Mouse (Mus musculus) midbrain, embryonic 12.5 days (tissue): Measurements from ENCODE around the gene Pex11a. TPM values are rescaled to one million over a fixed set of nuclear protein-coding genes. Genes with fewer than 3 reads are reported as not detected.
A peak's percentile ranks its signal among the peaks of the same experiment; 100 is the strongest.

Experiments
- ATAC-seq: fragments of 200-750 bp; cut with Nextera tagmentation; 2 replicates; pipeline ENCODE4 v1.8.0; 2017; ENCODE audit warnings: low read depth, moderate TSS enrichment, moderate library complexity; ENCODE audit not compliant: low FRiP score
- H3K27ac ChIP-seq: fragments of 300-500 bp; sonication (generic); replicated peaks from 2 replicates; pipeline ENCODE4 v1.5.1; 2016; ENCODE audit warnings: mild to moderate bottlenecking
- H3K27me3 ChIP-seq: fragments of 300-500 bp; sonication (generic); 2 replicates; pipeline ENCODE4 v1.6.1; 2016; ENCODE audit warnings: mild to moderate bottlenecking
- H3K36me3 ChIP-seq: fragments of 300-500 bp; sonication (generic); 2 replicates; pipeline ENCODE4 v1.6.1; 2016
- H3K4me1 ChIP-seq: fragments of 300-500 bp; sonication (generic); 2 replicates; pipeline ENCODE4 v1.6.1; 2016
- H3K4me2 ChIP-seq: fragments of 300-500 bp; sonication (generic); replicated peaks from 2 replicates; pipeline ENCODE4 v1.6.1; 2016; ENCODE audit warnings: mild to moderate bottlenecking, moderate library complexity
- H3K4me3 ChIP-seq: fragments of 300-500 bp; sonication (generic); 2 replicates; pipeline ENCODE4 v1.5.1; 2016; ENCODE audit warnings: mild to moderate bottlenecking
- H3K9ac ChIP-seq: fragments of 300-500 bp; sonication (generic); replicated peaks from 2 replicates; pipeline ENCODE4 v1.6.1; 2016; ENCODE audit warnings: mild to moderate bottlenecking, moderate library complexity
- H3K9me3 ChIP-seq: fragments of 300-500 bp; sonication (generic); 2 replicates; pipeline ENCODE4 v1.6.1; 2016; ENCODE audit warnings: mild to moderate bottlenecking
- WGBS: fragments of 180-500 bp; shearing (Covaris S2); methylation state at CpG from one replicate; pipeline ENCODE4 v1.1.7; 2016; 5-methylcytosine and 5-hydroxymethylcytosine counted together
- polyA plus RNA-seq: library from polyadenylated mRNA; unstranded; fragments of >200 nt; fragmentation: Nextera tagmentation; extraction: Ambion mirVana; gene quantifications from 2 replicates; pipeline ENCODE4 v1.2.1, GENCODE M21; 2016

Pex11a gene
- polyA plus RNA-seq, 1 experiment from 2014 or later: 8.1 TPM

- H3K27me3 ChIP-seq: peaks cover 17% of the 10 kb centered on the region
- H3K4me3 ChIP-seq: no peak overlapping the region
- no peak for ATAC-seq
- H3K9me3 ChIP-seq: no peaks in the 10 kb centered on the region
- H3K4me1 ChIP-seq: no peaks in the 10 kb centered on the region
- 81% methylated on average over 8 of the region's 8 CpGs for WGBS
- no peak overlapping the region for H3K4me2 ChIP-seq
- no peak overlapping the region for H3K9ac ChIP-seq
- H3K36me3 ChIP-seq: peaks cover 7% of the 10 kb centered on the region; the same call in 1 of the 2 replicates
- no peak overlapping the region for H3K27ac ChIP-seq
Measured at GRCm38 (mm10) chr7:79734563-79734962, 8.4 kb downstream of the Pex11a start.

- Histone ChIP-seq H3K4me2 (no peak within 1 kb of the TSS), H3K27me3 (peaks cover 20% of the 10 kb centered on the region), H3K4me1 (peaks cover 3% of the 10 kb centered on the region; the same call in 1 of the 2 replicates), H3K9me3 (no peaks in the 10 kb centered on the region), H3K4me3 (no peak within 1 kb of the TSS), H3K36me3 (peaks cover 7% of the 10 kb centered on the region; the same call in 1 of the 2 replicates), H3K9ac (no peak within 1 kb of the TSS), H3K27ac (no peak within 1 kb of the TSS)
- 58% methylated on average over 4 of the region's 4 CpGs for WGBS
- ATAC-seq: no peak
Measured at GRCm38 (mm10) chr7:79732622-79733021, 10.3 kb downstream of the Pex11a start, which contains the start of gene Plin1. Gene Plin1, minus strand, starts transcription at chr7:79732903.

- 77% methylated on average over 13 of the region's 13 CpGs for WGBS
- H3K9me3 ChIP-seq: no peaks in the 10 kb centered on the region
- peaks cover 30% of the 10 kb centered on the region for H3K27me3 ChIP-seq
- H3K27ac ChIP-seq: no peak overlapping the region
- no peaks in the 10 kb centered on the region for H3K36me3 ChIP-seq
- H3K4me1 ChIP-seq: peaks cover 3% of the 10 kb centered on the region; the same call in 1 of the 2 replicates
- no peak for ATAC-seq
- H3K4me3 ChIP-seq: no peak overlapping the region
- no peak overlapping the region for H3K9ac ChIP-seq
- no peak overlapping the region for H3K4me2 ChIP-seq
Measured at GRCm38 (mm10) chr7:79731438-79731837, 11.5 kb downstream of the Pex11a start.

GRCm38 (mm10) chr7:79729743-79730370 lies 13.1 kb downstream of the Pex11a start:
- no peak overlapping the region for H3K4me3 ChIP-seq
- H3K27me3 ChIP-seq: peaks cover 39% of the 10 kb centered on the region
- H3K27ac ChIP-seq: no peak overlapping the region
- no peak overlapping the region for H3K4me2 ChIP-seq
- ATAC-seq: no peak
- WGBS: 67% methylated on average over 11 of the region's 11 CpGs
- no peaks in the 10 kb centered on the region for H3K36me3 ChIP-seq
- H3K9me3 ChIP-seq: no peaks in the 10 kb centered on the region
- H3K4me1 ChIP-seq: peaks cover 3% of the 10 kb centered on the region; the same call in 1 of the 2 replicates
- H3K9ac ChIP-seq: no peak overlapping the region

- 5% methylated on average over 8 of the region's 8 CpGs for WGBS
Measured at GRCm38 (mm10) chr7:79729169-79729568, 13.8 kb downstream of the Pex11a start.

GRCm38 (mm10) chr7:79728219-79728618 lies 14.7 kb downstream of the Pex11a start:
- H3K27ac ChIP-seq: no peak overlapping the region
- peak; percentile 21; the same call in 1 of the 2 replicates for ATAC-seq
- peaks cover 44% of the 10 kb centered on the region for H3K27me3 ChIP-seq
- H3K9ac ChIP-seq: no peak overlapping the region
- no peaks in the 10 kb centered on the region for H3K36me3 ChIP-seq
- no peak overlapping the region for H3K4me3 ChIP-seq
- peaks cover 3% of the 10 kb centered on the region; the same call in 1 of the 2 replicates for H3K4me1 ChIP-seq
- no peak overlapping the region for H3K4me2 ChIP-seq
- no peaks in the 10 kb centered on the region for H3K9me3 ChIP-seq
- WGBS: 25% methylated on average over 6 of the region's 6 CpGs

More at GRCm38 (mm10) chr7:79729169-79729568, 13.8 kb downstream of the Pex11a start:
- Histone ChIP-seq H3K4me2 (no peak overlapping the region), H3K36me3 (no peaks in the 10 kb centered on the region), H3K9me3 (no peaks in the 10 kb centered on the region), H3K4me1 (peaks cover 3% of the 10 kb centered on the region; the same call in 1 of the 2 replicates), H3K27ac (no peak overlapping the region), H3K9ac (no peak overlapping the region), H3K4me3 (no peak overlapping the region), H3K27me3 (peaks cover 39% of the 10 kb centered on the region)
- ATAC-seq: peak; percentile 28; the same call in 1 of the 2 replicates

GRCm38 (mm10) chr7:79727091-79727490 lies 15.8 kb downstream of the Pex11a start:
- H3K27ac ChIP-seq: no peak overlapping the region
- no peak overlapping the region for H3K4me3 ChIP-seq
- peaks cover 3% of the 10 kb centered on the region; the same call in 1 of the 2 replicates for H3K4me1 ChIP-seq
- ATAC-seq: no peak
- no peak overlapping the region for H3K9ac ChIP-seq
- no peaks in the 10 kb centered on the region for H3K36me3 ChIP-seq
- H3K9me3 ChIP-seq: no peaks in the 10 kb centered on the region
- WGBS: 18% methylated on average over 2 of the region's 2 CpGs
- H3K4me2 ChIP-seq: no peak overlapping the region
- peaks cover 51% of the 10 kb centered on the region for H3K27me3 ChIP-seq

- Histone ChIP-seq H3K36me3 (no peaks in the 10 kb centered on the region), H3K4me3 (peak overlapping the region; percentile 62), H3K27ac (no peak overlapping the region), H3K9me3 (no peaks in the 10 kb centered on the region), H3K9ac (peak overlapping the region; percentile 65; the same call in 1 of the 2 replicates), H3K4me1 (peaks cover 7% of the 10 kb centered on the region), H3K4me2 (peak overlapping the region; percentile 80), H3K27me3 (peaks cover 68% of the 10 kb centered on the region)
- ATAC-seq: peak; percentile 80
- under 1% methylated on average over 48 of the region's 48 CpGs for WGBS
Measured at GRCm38 (mm10) chr7:79721386-79721977, 21.4 kb downstream of the Pex11a start.

GRCm38 (mm10) chr7:79715187-79715981 lies 27.5 kb downstream of the Pex11a start, which contains the start of gene Kif7:
Gene Kif7, minus strand, starts transcription at chr7:79715720.
- H3K27ac ChIP-seq: peak within 1 kb of the TSS; percentile 65
- peak within 1 kb of the TSS; percentile 63 for H3K9ac ChIP-seq
- peaks cover 41% of the 10 kb centered on the region for H3K27me3 ChIP-seq
- H3K4me1 ChIP-seq: peaks cover 23% of the 10 kb centered on the region
- H3K4me3 ChIP-seq: peak within 1 kb of the TSS; percentile 52
- H3K9me3 ChIP-seq: no peaks in the 10 kb centered on the region
- ATAC-seq: peak; percentile 94
- H3K4me2 ChIP-seq: peak within 1 kb of the TSS; percentile 76
- WGBS: 1% methylated on average over 54 of the region's 55 CpGs
- H3K36me3 ChIP-seq: no peaks in the 10 kb centered on the region

- H3K4me3 ChIP-seq: peak overlapping the region; percentile 39
- peak overlapping the region; percentile 43; the same call in 1 of the 2 replicates for H3K9ac ChIP-seq
- no peak overlapping the region for H3K27ac ChIP-seq
- H3K4me2 ChIP-seq: peak overlapping the region; percentile 55
- WGBS: 23% methylated on average over 16 of the region's 17 CpGs
- no peaks in the 10 kb centered on the region for H3K9me3 ChIP-seq
- peaks cover 22% of the 10 kb centered on the region for H3K4me1 ChIP-seq
- H3K36me3 ChIP-seq: peaks cover 18% of the 10 kb centered on the region
- ATAC-seq: no peak
- H3K27me3 ChIP-seq: peaks cover 30% of the 10 kb centered on the region
Measured at GRCm38 (mm10) chr7:79710831-79711230, 32.1 kb downstream of the Pex11a start.

GRCm38 (mm10) chr7:79710130-79710607 lies 32.8 kb downstream of the Pex11a start:
- H3K4me2 ChIP-seq: peak overlapping the region; percentile 55
- peak overlapping the region; percentile 43 for H3K9ac ChIP-seq
- H3K4me1 ChIP-seq: peaks cover 20% of the 10 kb centered on the region
- no peaks in the 10 kb centered on the region for H3K9me3 ChIP-seq
- peak; percentile 89 for ATAC-seq
- H3K4me3 ChIP-seq: peak overlapping the region; percentile 39
- no peak overlapping the region for H3K27ac ChIP-seq
- peaks cover 30% of the 10 kb centered on the region for H3K27me3 ChIP-seq
- 1% methylated on average over 55 of the region's 55 CpGs for WGBS
- peaks cover 18% of the 10 kb centered on the region for H3K36me3 ChIP-seq
